Mouse (Mus musculus) cerebellum, adult 2 months (tissue): Measurements from ENCODE around the gene Arhgap31.

Experiments used
- CTCF ChIP-seq: fragments of 200-500 bp; IDR thresholded peaks from 2 replicates; pipeline ENCODE4 v1.5.1; 2011; ENCODE audit warnings: low read depth, mild to moderate bottlenecking, control low read depth, low read length, moderate library complexity, borderline replicate concordance; ENCODE audit not compliant: insufficient read depth
- POLR2A ChIP-seq: fragments of 200-500 bp; IDR thresholded peaks from 2 replicates; pipeline ENCODE4 v1.6.1; 2011; ENCODE audit warnings: low read length, control low read depth, borderline replicate concordance; ENCODE audit not compliant: insufficient read depth

GRCm38 (mm10) chr16:38757626-38758025, 44.6 kb upstream of the Arhgap31 start:
- TF ChIP-seq POLR2A (no peak), CTCF (no peak)
